Mouse (Mus musculus): ENCODE results near the gene Sap30l.

DNA sequence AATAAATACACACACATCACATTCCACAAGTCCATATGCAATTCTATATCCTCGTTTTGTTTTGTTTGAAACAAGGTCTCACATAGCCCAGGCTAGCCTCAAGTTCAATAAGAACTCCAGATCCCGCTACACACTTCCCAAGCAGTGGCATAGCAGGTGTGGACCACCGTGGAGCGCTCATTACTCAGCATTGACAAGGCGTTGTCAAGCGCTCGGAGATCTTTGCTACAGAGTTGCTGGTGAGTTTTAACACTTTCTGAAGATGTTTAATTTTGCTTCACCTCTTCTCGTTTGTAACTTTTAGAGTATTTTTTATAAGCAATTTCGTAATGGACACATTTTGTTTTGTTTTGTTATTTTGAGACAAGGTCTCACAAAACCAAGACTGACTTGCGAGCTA is 2.0 kb upstream of the Sap30l start:
- TF ChIP-seq CTCF (IDR thresholded peaks at IDR 0.05; ENCODE audit: insufficient read depth, low read length) (no peak), POLR2A (IDR thresholded peaks at IDR 0.05; ENCODE audit: borderline replicate concordance, extremely low read depth, low read depth, low read length) (no peak)
